Mouse (Mus musculus) heart, embryonic 13.5 days (tissue): ENCODE measurements at regions not wholly inside any gene's neighbourhood (a gene's known extent, or its start where the extent isn't known, plus 50 kb on each side); places are given as distances from the start of the nearest gene placed in this dataset.
A peak's percentile ranks its signal among the peaks of the same experiment; 100 is the strongest.

Experiments used
- ATAC-seq: fragments of 200-750 bp; cut with Nextera tagmentation; 2 replicates; pipeline ENCODE4 v1.8.0; 2017; ENCODE audit warnings: moderate TSS enrichment; ENCODE audit not compliant: insufficient number of reproducible peaks, low FRiP score, low TSS enrichment; ENCODE audit errors: extremely low read depth
- H3K27ac ChIP-seq: fragments of 300-500 bp; sonication (generic); replicated peaks from 2 replicates; pipeline ENCODE4 v1.5.1; 2015; ENCODE audit warnings: moderate library complexity, mild to moderate bottlenecking, inconsistent platforms
- H3K27me3 ChIP-seq: fragments of 300-500 bp; sonication (generic); replicated peaks from 2 replicates; pipeline ENCODE4 v1.6.1; 2015; ENCODE audit warnings: mild to moderate bottlenecking, inconsistent platforms
- H3K36me3 ChIP-seq: fragments of 300-500 bp; sonication (generic); 2 replicates; pipeline ENCODE4 v1.6.1; 2015; ENCODE audit warnings: mild to moderate bottlenecking, inconsistent platforms
- H3K4me1 ChIP-seq: fragments of 300-500 bp; sonication (generic); 2 replicates; pipeline ENCODE4 v1.6.1; 2015; ENCODE audit warnings: inconsistent platforms
- H3K4me2 ChIP-seq: fragments of 300-500 bp; sonication (generic); 2 replicates; pipeline ENCODE4 v1.6.1; 2015; ENCODE audit warnings: inconsistent platforms, mild to moderate bottlenecking, moderate library complexity
- H3K4me3 ChIP-seq: fragments of 300-500 bp; sonication (generic); 2 replicates; pipeline ENCODE4 v1.5.1; 2015; ENCODE audit warnings: moderate library complexity, mild to moderate bottlenecking, inconsistent platforms
- H3K9ac ChIP-seq: fragments of 300-500 bp; sonication (generic); 2 replicates; pipeline ENCODE4 v1.6.1; 2015; ENCODE audit warnings: inconsistent platforms, mild to moderate bottlenecking, moderate library complexity
- H3K9me3 ChIP-seq: fragments of 300-500 bp; sonication (generic); 2 replicates; pipeline ENCODE4 v1.6.1; 2016; ENCODE audit warnings: inconsistent platforms
- WGBS: fragments of 180-500 bp; shearing (Covaris S2); methylation state at CpG from one replicate; pipeline ENCODE4 v1.1.7; 2015; ENCODE audit warnings: mixed read lengths; 5-methylcytosine and 5-hydroxymethylcytosine counted together

DNA sequence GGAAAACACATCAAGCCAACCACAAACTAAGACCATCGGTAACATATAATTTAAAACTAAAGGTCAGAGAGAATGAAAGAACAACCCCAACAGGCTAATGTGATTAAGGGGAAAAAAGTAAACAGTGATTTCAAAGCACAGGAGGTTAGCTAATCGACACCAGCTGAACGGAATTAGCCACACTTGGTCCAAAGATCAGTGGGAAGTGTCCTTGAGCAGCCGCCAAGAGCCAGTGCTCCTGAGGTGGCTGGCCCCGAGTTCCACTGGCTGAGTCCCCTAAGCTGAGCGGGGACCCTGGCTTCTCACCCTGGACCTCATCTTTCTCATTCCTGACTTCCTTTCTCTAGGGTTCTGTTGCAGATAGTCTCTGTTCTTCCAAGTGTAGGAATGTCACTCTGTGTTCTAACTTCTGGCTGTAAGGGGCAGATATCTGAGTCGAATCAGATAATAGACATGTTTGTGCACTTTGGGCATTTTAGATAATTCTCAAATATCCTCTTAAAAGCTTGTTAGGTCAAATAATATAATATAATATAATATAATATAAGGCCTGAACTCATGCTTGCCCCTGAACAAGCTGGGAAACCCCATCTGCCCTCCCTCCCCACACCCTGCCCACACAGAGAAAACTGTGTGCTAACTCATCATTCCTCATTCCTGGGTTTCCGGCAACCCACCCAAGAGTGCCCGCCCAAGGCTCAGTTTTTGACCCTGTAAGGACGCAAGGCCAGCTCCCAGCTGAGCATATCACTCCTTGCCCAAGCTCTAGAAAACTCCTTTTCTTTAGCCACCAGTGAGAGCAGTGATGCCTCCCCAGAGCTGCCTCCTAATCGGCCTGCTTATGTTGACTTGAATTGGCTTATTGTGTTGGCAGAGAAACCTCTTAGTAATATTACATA, 137.3 kb upstream of the Krr1 start:
- ATAC-seq, result no peak
- Histone ChIP-seq H3K27ac (no peak overlapping the region), H3K4me2 (no peak overlapping the region), H3K36me3 (no peaks in the 10 kb centered on the region), H3K9me3 (no peaks in the 10 kb centered on the region), H3K27me3 (no peaks in the 10 kb centered on the region), H3K4me3 (no peak overlapping the region), H3K4me1 (0 out of 2 replicates have a peak, but pooled peaks cover 3% of the 10 kb centered on the region), H3K9ac (no peak overlapping the region)
- WGBS, result 43% methylated on average over 11 of the region's 11 CpGs

DNA sequence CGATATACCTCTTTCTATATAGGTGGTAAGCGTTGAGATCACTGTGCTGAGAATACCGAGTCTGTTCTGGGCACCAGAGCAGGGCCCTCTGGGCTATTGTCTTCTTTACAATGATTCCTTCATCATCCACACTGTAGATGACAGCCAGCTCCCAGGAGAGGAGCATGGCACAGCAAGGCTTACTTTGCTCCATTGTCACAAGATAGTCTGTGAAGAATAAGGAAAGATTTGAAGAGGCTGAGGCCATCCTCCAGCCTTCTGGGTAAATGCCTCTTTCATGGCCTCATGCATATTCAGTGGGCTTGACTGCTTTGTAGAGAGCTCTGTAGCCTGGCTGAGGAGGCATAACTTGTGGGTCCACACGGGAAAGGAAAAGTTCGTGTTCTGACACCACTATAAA, 136.3 kb upstream of the Krr1 start:
- H3K4me1 ChIP-seq, result 0 out of 2 replicates have a peak, but pooled peaks cover 3% of the 10 kb centered on the region
- H3K4me3 ChIP-seq, result no peak overlapping the region
- H3K36me3 ChIP-seq, result no peaks in the 10 kb centered on the region
- 69% methylated on average over 5 of the region's 5 CpGs for WGBS
- no peaks in the 10 kb centered on the region for H3K9me3 ChIP-seq
- H3K27me3 ChIP-seq, result no peaks in the 10 kb centered on the region
- no peak overlapping the region for H3K4me2 ChIP-seq
- no peak overlapping the region for H3K27ac ChIP-seq
- H3K9ac ChIP-seq, result no peak overlapping the region
- no peak for ATAC-seq

DNA sequence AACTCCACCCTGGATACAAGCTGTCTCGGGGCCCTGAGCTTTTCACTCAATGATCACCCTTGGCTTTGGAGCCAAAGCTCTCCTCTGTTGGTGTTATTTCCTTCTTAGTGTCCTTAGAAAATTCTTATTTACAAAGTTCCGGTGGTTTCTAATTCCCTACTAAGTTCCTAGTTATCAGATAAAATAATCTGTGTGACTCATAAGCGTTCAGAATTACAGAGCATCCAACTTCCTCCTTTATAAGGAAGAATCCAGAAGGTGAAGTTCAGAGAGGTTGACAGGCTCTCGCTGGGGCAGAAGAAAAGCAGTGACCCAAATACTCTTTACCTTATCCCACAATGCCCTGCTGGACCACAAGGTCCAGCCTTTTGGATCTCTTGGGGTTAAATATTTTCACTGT, 135.7 kb upstream of the Krr1 start:
- H3K4me1 ChIP-seq, result 0 out of 2 replicates have a peak, but pooled peaks cover 3% of the 10 kb centered on the region
- H3K9ac ChIP-seq, result no peak overlapping the region
- H3K36me3 ChIP-seq, result no peaks in the 10 kb centered on the region
- WGBS, result 72% methylated on average over 4 of the region's 4 CpGs
- H3K27me3 ChIP-seq, result no peaks in the 10 kb centered on the region
- ATAC-seq, result no peak
- no peaks in the 10 kb centered on the region for H3K9me3 ChIP-seq
- no peak overlapping the region for H3K4me2 ChIP-seq
- H3K4me3 ChIP-seq, result no peak overlapping the region
- no peak overlapping the region for H3K27ac ChIP-seq

DNA sequence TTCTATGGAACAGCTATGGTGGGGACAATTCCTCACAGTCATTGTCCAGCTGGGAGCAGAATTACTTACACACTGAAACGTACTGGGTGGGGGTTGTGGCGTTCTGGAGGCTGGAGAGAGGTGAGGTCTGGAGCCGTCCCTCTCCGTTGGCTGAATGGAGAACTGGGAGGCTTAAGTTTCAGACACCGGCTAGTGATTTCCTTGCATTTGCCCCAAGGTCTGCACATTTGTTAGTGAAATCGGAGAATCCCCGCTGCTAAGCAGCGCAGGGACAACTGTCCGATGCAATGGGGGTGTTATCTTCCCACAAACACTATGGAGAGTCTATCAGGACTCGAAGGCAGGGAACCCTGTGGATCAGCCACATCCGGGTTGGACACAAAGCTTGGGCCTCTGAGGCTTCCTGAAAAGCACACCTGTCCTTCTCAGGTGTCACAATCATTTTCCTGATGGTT, 130.1 kb upstream of the Krr1 start:
- Histone ChIP-seq H3K4me1 (0 out of 2 replicates have a peak, but pooled peaks cover 7% of the 10 kb centered on the region), H3K36me3 (no peaks in the 10 kb centered on the region), H3K9me3 (no peaks in the 10 kb centered on the region), H3K27ac (no peak overlapping the region), H3K27me3 (no peaks in the 10 kb centered on the region), H3K4me2 (0 out of 2 replicates have a peak overlapping the region, but pooled peaks have one; percentile 16), H3K4me3 (no peak overlapping the region), H3K9ac (no peak overlapping the region)
- no peak for ATAC-seq
- WGBS, result 56% methylated on average over 11 of the region's 11 CpGs

DNA sequence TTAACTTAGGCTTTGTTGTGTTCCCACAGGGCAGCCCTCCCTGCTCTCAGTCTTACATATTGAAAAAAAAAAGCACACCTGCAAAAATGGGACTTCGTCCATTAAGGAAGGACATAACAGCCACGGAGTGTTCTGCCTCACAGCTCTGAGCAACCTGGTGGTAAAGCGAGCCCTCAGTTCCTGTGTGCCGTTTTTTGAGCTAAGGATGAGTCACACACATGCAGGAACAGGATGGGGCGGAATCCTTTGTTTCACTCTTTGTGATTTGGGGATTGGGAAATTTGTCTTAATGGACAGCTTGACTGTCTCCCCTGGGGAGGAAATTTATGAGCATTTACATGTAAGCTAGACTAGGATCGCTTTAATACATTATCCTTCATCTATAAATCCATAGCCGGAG, 129.6 kb upstream of the Krr1 start:
- 0 out of 2 replicates have a peak, but pooled peaks cover 7% of the 10 kb centered on the region for H3K4me1 ChIP-seq
- H3K4me2 ChIP-seq, result no peak overlapping the region
- no peaks in the 10 kb centered on the region for H3K27me3 ChIP-seq
- H3K4me3 ChIP-seq, result no peak overlapping the region
- H3K9me3 ChIP-seq, result no peaks in the 10 kb centered on the region
- WGBS, result 63% methylated on average over 7 of the region's 7 CpGs
- H3K9ac ChIP-seq, result no peak overlapping the region
- no peak overlapping the region for H3K27ac ChIP-seq
- H3K36me3 ChIP-seq, result no peaks in the 10 kb centered on the region
- no peak for ATAC-seq

DNA sequence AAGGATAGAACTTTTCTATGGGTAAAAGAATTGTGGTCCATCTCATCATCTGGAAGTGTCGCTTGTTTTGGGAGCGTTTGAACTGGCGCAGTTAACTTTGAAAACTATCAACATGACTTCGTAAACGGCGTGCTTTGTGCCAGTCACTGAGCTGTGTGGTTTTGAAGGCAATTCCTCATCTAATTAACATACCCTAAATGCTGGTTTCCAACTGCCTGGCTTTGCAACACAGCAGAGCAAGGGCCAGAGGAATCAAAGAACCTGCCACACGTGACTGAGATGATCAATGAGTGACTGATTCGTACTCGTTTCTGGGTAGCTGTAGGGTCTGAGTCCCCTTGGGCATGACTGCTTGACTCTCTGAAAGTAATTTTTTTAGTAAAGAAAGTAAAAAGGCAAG, 129.2 kb upstream of the Krr1 start:
- Histone ChIP-seq H3K4me1 (0 out of 2 replicates have a peak, but pooled peaks cover 7% of the 10 kb centered on the region), H3K4me2 (no peak overlapping the region), H3K27me3 (no peaks in the 10 kb centered on the region), H3K36me3 (no peaks in the 10 kb centered on the region), H3K27ac (no peak overlapping the region), H3K9ac (no peak overlapping the region), H3K9me3 (no peaks in the 10 kb centered on the region), H3K4me3 (no peak overlapping the region)
- 75% methylated on average over 9 of the region's 9 CpGs for WGBS
- no peak for ATAC-seq

DNA sequence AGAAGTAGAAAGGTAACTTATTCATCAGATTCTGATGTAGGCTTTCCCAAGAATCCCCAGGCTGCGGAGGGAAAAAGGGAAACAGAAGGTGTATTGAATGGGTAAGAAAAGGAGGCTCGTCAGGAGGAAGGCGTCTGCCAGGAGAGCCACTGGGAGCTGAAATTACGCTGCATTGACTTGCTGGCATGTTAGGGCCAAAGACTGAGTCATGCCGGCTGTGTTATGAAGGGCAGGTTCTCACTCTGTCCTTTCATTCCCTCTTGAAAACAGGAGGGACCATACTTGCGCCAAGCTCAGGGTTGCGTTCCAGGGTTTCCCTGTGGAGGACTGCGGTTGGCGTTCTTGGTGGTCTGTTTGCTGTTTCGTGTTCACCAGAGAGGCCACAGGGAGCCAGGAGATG, 128.3 kb upstream of the Krr1 start:
- Histone ChIP-seq H3K36me3 (no peaks in the 10 kb centered on the region), H3K27ac (no peak overlapping the region), H3K4me1 (0 out of 2 replicates have a peak, but pooled peaks cover 7% of the 10 kb centered on the region), H3K9ac (no peak overlapping the region), H3K4me2 (no peak overlapping the region), H3K9me3 (no peaks in the 10 kb centered on the region), H3K4me3 (no peak overlapping the region), H3K27me3 (no peaks in the 10 kb centered on the region)
- WGBS, result 93% methylated on average over 10 of the region's 10 CpGs
- ATAC-seq, result no peak

DNA sequence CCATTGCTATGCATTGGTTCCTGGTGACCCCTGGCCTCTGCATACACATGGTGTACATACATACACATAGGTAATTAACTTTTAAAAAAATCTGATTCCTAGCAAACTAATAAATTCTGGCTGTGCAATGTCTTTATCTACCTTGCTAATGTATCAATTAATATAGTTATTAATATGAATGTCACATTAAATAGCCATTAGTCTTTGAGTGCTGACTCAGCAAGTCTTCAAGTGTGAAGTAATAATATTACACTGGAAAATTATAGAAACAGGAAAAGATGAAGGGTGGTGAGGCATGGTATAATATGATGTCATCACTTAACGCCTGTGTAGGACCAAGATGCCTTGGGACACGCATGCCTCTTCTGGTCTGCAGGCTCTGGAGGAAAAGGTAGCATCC, 126.5 kb upstream of the Krr1 start:
- Histone ChIP-seq H3K27ac (no peak overlapping the region), H3K4me1 (0 out of 2 replicates have a peak, but pooled peaks cover 7% of the 10 kb centered on the region), H3K36me3 (no peaks in the 10 kb centered on the region), H3K4me3 (no peak overlapping the region), H3K9ac (no peak overlapping the region), H3K27me3 (no peaks in the 10 kb centered on the region), H3K4me2 (no peak overlapping the region), H3K9me3 (no peaks in the 10 kb centered on the region)
- 84% methylated on average over 2 of the region's 2 CpGs for WGBS
- ATAC-seq, result no peak

DNA sequence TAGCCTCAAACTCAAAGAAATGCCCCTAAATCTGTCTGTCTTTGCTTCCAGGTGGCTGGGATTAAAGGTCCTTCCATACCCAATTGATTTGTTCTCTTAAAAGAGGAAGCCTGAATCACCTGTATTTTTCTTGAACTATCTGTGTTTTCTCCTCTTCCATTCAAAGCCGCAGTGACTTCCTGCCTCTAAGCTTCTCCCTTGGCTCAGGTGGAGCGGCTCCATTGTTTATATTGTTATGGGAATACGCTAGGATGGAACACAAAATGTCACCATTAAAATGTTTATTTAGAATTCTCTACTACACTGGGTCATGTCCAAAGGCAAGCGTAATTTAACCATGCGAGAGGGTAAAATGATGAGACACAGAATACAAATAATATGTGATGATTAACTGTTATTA, 118.2 kb upstream of the Krr1 start:
- ATAC-seq, result no peak
- Histone ChIP-seq H3K4me2 (no peak overlapping the region), H3K27ac (no peak overlapping the region), H3K4me3 (no peak overlapping the region), H3K9ac (no peak overlapping the region), H3K27me3 (no peaks in the 10 kb centered on the region), H3K4me1 (no peaks in the 10 kb centered on the region), H3K9me3 (no peaks in the 10 kb centered on the region), H3K36me3 (no peaks in the 10 kb centered on the region)
- 85% methylated on average over 5 of the region's 5 CpGs for WGBS

DNA sequence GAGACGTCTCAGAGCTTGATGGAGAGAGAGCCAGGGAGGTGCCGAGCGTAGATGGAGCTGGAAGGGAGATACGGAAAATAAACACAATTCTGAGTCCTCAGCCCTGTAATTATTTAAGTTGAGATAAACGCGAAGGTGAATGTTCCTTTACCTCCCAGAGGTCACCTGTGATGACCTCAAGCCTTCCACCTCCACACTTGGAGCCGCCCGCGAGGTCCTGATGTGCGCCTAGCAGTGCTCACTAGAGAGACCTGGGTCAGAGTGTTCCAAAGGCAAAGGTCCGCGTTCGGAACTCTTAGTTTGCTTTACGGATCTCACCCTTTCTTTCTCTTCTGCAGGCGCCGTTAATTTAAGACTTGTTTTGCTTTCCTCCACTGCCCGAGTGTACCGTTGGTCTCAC, 117.0 kb upstream of the Krr1 start:
- no peak overlapping the region for H3K9ac ChIP-seq
- no peaks in the 10 kb centered on the region for H3K4me1 ChIP-seq
- no peak overlapping the region for H3K27ac ChIP-seq
- H3K36me3 ChIP-seq, result no peaks in the 10 kb centered on the region
- WGBS, result 83% methylated on average over 18 of the region's 18 CpGs
- H3K4me2 ChIP-seq, result no peak overlapping the region
- H3K4me3 ChIP-seq, result no peak overlapping the region
- H3K9me3 ChIP-seq, result no peaks in the 10 kb centered on the region
- no peaks in the 10 kb centered on the region for H3K27me3 ChIP-seq
- ATAC-seq, result no peak

DNA sequence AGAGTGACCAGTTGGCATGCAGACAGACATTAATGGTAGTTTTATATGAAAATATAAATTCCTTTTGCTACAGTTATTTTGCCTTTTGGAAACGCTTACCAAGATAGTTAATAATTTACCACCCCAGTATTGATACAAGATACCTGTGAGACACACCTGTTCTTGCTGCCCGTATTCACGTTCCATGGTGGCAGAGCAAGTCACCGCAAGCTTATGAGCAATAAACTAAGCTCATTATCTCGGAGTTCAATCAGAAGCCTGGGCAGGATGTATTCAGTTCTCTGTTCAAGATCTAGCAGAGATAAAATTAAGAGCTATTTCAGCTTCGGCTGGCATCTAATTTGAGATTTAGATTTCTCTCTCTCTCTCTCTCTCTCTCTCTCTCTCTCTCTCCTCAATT, 114.1 kb upstream of the Krr1 start:
- H3K4me3 ChIP-seq, result no peak overlapping the region
- 83% methylated on average over 6 of the region's 6 CpGs for WGBS
- no peaks in the 10 kb centered on the region for H3K36me3 ChIP-seq
- no peaks in the 10 kb centered on the region for H3K9me3 ChIP-seq
- no peak for ATAC-seq
- no peak overlapping the region for H3K27ac ChIP-seq
- no peaks in the 10 kb centered on the region for H3K27me3 ChIP-seq
- H3K4me2 ChIP-seq, result no peak overlapping the region
- H3K9ac ChIP-seq, result no peak overlapping the region
- no peaks in the 10 kb centered on the region for H3K4me1 ChIP-seq
